Mouse (Mus musculus) E14TG2a.4 (cell line): ENCODE results near the gene Zfp648.

Experiments
- CTCF ChIP-seq: conservative IDR thresholded peaks from 2 replicates; pipeline ENCODE4 v1.5.1; 2014; ENCODE audit warnings: low read length
- NANOG ChIP-seq: IDR thresholded peaks from 2 replicates; pipeline ENCODE4 v1.6.1; 2014; ENCODE audit warnings: borderline replicate concordance, low read length, mixed read lengths

- TF ChIP-seq CTCF (no peak), NANOG (no peak)
Measured at GRCm38 (mm10) chr1:154202580-154202979, 1.6 kb downstream of the Zfp648 start.
